Mouse (Mus musculus) frontal cortex, postnatal 25 days (tissue): ENCODE results near the gene Efcab5.

ENCODE experiments used
- DNase-seq, 2 experiments: peaks; one replicate each; pipeline ENCODE4 v3.0.0; 2022; ENCODE audit warnings: low spot score in 2 of 2

Efcab5 gene

GRCm38 (mm10) chr11:77188868-77189267 is at the start of gene Efcab5:
Gene Efcab5 (minus strand): TSS chr11:77188968.
- no peak for DNase-seq

GRCm38 (mm10) chr11:77235267-77235666 is 46.5 kb upstream of the Efcab5 start:
- no peak for DNase-seq

- DNase-seq, result no peak
Measured at GRCm38 (mm10) chr11:77231514-77231913, 42.7 kb upstream of the Efcab5 start.

- DNase-seq, result no peak
Measured at GRCm38 (mm10) chr11:77230765-77231164, 42.0 kb upstream of the Efcab5 start.

- no peak for DNase-seq
Measured at GRCm38 (mm10) chr11:77216761-77217130, 28.0 kb upstream of the Efcab5 start.

GRCm38 (mm10) chr11:77215951-77216760 is 27.4 kb upstream of the Efcab5 start, which contains the start of gene Ssh2:
Gene Ssh2 (plus strand): TSS chr11:77216287.
- peak; percentile 55 to 68 for DNase-seq

- no peak for DNase-seq
Measured at GRCm38 (mm10) chr11:77215483-77215882, 26.7 kb upstream of the Efcab5 start.

- peak; percentile 10 to 34 for DNase-seq
Measured at GRCm38 (mm10) chr11:77214755-77215154, 26.0 kb upstream of the Efcab5 start.

GRCm38 (mm10) chr11:77214142-77214692 is 25.4 kb upstream of the Efcab5 start:
- no peak for DNase-seq

GRCm38 (mm10) chr11:77200703-77201102 is 11.9 kb upstream of the Efcab5 start:
- no peak for DNase-seq

- no peak for DNase-seq
Measured at GRCm38 (mm10) chr11:77199636-77200035, 10.9 kb upstream of the Efcab5 start.

GRCm38 (mm10) chr11:77196181-77197143 is 7.7 kb upstream of the Efcab5 start:
- DNase-seq, result no peak

- no peak for DNase-seq
Measured at GRCm38 (mm10) chr11:77195360-77196109, 6.8 kb upstream of the Efcab5 start.

GRCm38 (mm10) chr11:77194762-77195161 is 6.0 kb upstream of the Efcab5 start:
- DNase-seq, result no peak

- no peak for DNase-seq
Measured at GRCm38 (mm10) chr11:77193941-77194553, 5.3 kb upstream of the Efcab5 start.

GRCm38 (mm10) chr11:77193410-77193809 is 4.6 kb upstream of the Efcab5 start:
- DNase-seq, result no peak

GRCm38 (mm10) chr11:77184926-77185325 is 3.8 kb downstream of the Efcab5 start:
- DNase-seq, result no peak

GRCm38 (mm10) chr11:77182616-77183015 is 6.2 kb downstream of the Efcab5 start:
- no peak for DNase-seq

- DNase-seq, result no peak
Measured at GRCm38 (mm10) chr11:77182041-77182440, 6.7 kb downstream of the Efcab5 start.

GRCm38 (mm10) chr11:77181528-77181927 is 7.2 kb downstream of the Efcab5 start:
- no peak for DNase-seq

- DNase-seq, result no peak
Measured at GRCm38 (mm10) chr11:77180886-77181285, 7.9 kb downstream of the Efcab5 start.
